Mouse (Mus musculus) myocyte (in vitro differentiated cells): ENCODE measurements around the gene Pde8a. TPM values are rescaled to one million over a fixed set of nuclear protein-coding genes. Genes with fewer than 3 reads are reported as not detected.
"Not testable (repeated sequence)": the region's sequence is repeated elsewhere in the genome, so short reads cannot be mapped to it uniquely, and the experiment has no call there.

ENCODE experiments used
- H3K27me3 ChIP-seq: one replicate; pipeline ENCODE4 v1.6.1; 2011; ENCODE audit not compliant: control insufficient read depth, insufficient read depth, insufficient read length
- H3K36me3 ChIP-seq: one replicate; pipeline ENCODE4 v1.6.1; 2011; ENCODE audit not compliant: control insufficient read depth, insufficient read depth
- H3K4me2 ChIP-seq: one replicate; pipeline ENCODE4 v1.6.1; 2011; ENCODE audit warnings: low read depth, control low read depth
- H3K4me3 ChIP-seq: one replicate; pipeline ENCODE4 v1.5.1; 2011; ENCODE audit warnings: mild to moderate bottlenecking, control low read depth, moderate library complexity
- H3K79me2 ChIP-seq: one replicate; pipeline ENCODE4 v1.6.1; 2011; ENCODE audit not compliant: control insufficient read depth, insufficient read depth
- H3ac ChIP-seq: one replicate; pipeline ENCODE4 v1.6.1; 2011; ENCODE audit not compliant: control insufficient read depth, insufficient read length
- CEBPB ChIP-seq: IDR thresholded peaks from 2 replicates; pipeline ENCODE4 v1.6.1; 2011; ENCODE audit warnings: mild to moderate bottlenecking, moderate library complexity; ENCODE audit not compliant: poor library complexity, insufficient read depth, severe bottlenecking
- E2F4 ChIP-seq: IDR thresholded peaks from one replicate; pipeline ENCODE4 v1.6.1; 2011; ENCODE audit warnings: mild to moderate bottlenecking, control low read depth, moderate library complexity; ENCODE audit not compliant: insufficient read depth
- MAX ChIP-seq: IDR thresholded peaks from one replicate; pipeline ENCODE4 v1.6.1; 2011; ENCODE audit warnings: low read depth, mild to moderate bottlenecking, control low read depth
- MYOD1 ChIP-seq, 3 experiments: IDR thresholded peaks; one replicate each; pipeline ENCODE4 v1.6.1; 2011; ENCODE audit warnings: control low read depth in 2 of 3, low read depth in 2 of 3, mild to moderate bottlenecking in 2 of 3, moderate library complexity in 1 of 3; ENCODE audit not compliant: insufficient read length in 2 of 3, control insufficient read depth in 1 of 3
- MYOG ChIP-seq, 3 experiments: IDR thresholded peaks; one replicate each; pipeline ENCODE4 v1.6.1; 2011; ENCODE audit warnings: control low read depth in 2 of 3, low read depth in 2 of 3, mild to moderate bottlenecking in 2 of 3; ENCODE audit not compliant: insufficient read length in 2 of 3, control insufficient read depth in 1 of 3, insufficient read depth in 1 of 3
- POLR2A ChIP-seq: IDR thresholded peaks from one replicate; pipeline ENCODE4 v1.6.1; 2011; ENCODE audit warnings: low read depth, mild to moderate bottlenecking, control low read depth, moderate library complexity; ENCODE audit not compliant: insufficient read length
- POLR2AphosphoS2 ChIP-seq: IDR thresholded peaks from one replicate; pipeline ENCODE4 v1.6.1; 2011; ENCODE audit warnings: low read depth, control low read depth; ENCODE audit not compliant: insufficient read length
- REST ChIP-seq: IDR thresholded peaks from one replicate; pipeline ENCODE4 v1.6.1; 2011; ENCODE audit warnings: mild to moderate bottlenecking, control low read depth, moderate library complexity; ENCODE audit not compliant: insufficient read depth, insufficient read length
- SRF ChIP-seq: IDR thresholded peaks from one replicate; pipeline ENCODE4 v1.6.1; 2011; ENCODE audit warnings: low read depth; ENCODE audit not compliant: control insufficient read depth, insufficient read length
- TCF12 ChIP-seq: IDR thresholded peaks from one replicate; pipeline ENCODE4 v1.6.1; 2011; ENCODE audit warnings: mild to moderate bottlenecking, control low read depth; ENCODE audit not compliant: poor library complexity, insufficient read depth, severe bottlenecking
- TCF3 ChIP-seq: IDR thresholded peaks from one replicate; pipeline ENCODE4 v1.6.1; 2011; ENCODE audit warnings: low read depth, control low read depth; ENCODE audit not compliant: insufficient read length
- USF1 ChIP-seq: IDR thresholded peaks from one replicate; pipeline ENCODE4 v1.6.1; 2011; ENCODE audit warnings: low read depth, mild to moderate bottlenecking, control low read depth, moderate library complexity
- polyA plus RNA-seq: library from polyadenylated mRNA; unstranded; fragments of >200 nt; fragmentation: generic; extraction: Trizol; gene quantifications from one replicate; pipeline ENCODE4 v1.2.1, GENCODE M21; 2012; ENCODE audit warnings: missing spikeins

Pde8a gene
- polyA plus RNA-seq, 1 experiment = 3.5 TPM

GRCm38 (mm10) chr7:81196796-81197195, 16.6 kb upstream of the Pde8a start:
- no peaks in the 10 kb centered on the region for H3K79me2 ChIP-seq
- H3K4me2 ChIP-seq = no peak overlapping the region
- no peak overlapping the region for H3K4me3 ChIP-seq
- no peak overlapping the region for H3ac ChIP-seq
- TF ChIP-seq TCF3 (no peak), TCF12 (no peak), MAX (no peak), SRF (no peak), MYOD1 (IDR thresholded peaks at IDR 0.05; ENCODE audit: control insufficient read depth in 1 of 3, insufficient read length in 2 of 3, low read depth in 2 of 3) (no peak), MYOG (IDR thresholded peaks at IDR 0.05; ENCODE audit: control insufficient read depth in 1 of 3, insufficient read depth in 1 of 3, insufficient read length in 2 of 3, low read depth in 2 of 3) (no peak), CEBPB (no peak), REST (no peak), POLR2A (no peak), E2F4 (no peak), USF1 (no peak), POLR2AphosphoS2 (no peak)
- H3K27me3 ChIP-seq = no peaks in the 10 kb centered on the region
- no peaks in the 10 kb centered on the region for H3K36me3 ChIP-seq

- Histone ChIP-seq H3K4me3 (no peak overlapping the region), H3K79me2 (no peaks in the 10 kb centered on the region), H3K36me3 (no peaks in the 10 kb centered on the region), H3K4me2 (peak overlapping the region; percentile 46), H3ac (no peak overlapping the region), H3K27me3 (no peaks in the 10 kb centered on the region)
- TF ChIP-seq TCF12 (peak; percentile 73), SRF (no peak), MYOG (IDR thresholded peaks at IDR 0.05; ENCODE audit: control insufficient read depth in 1 of 3, insufficient read depth in 1 of 3, insufficient read length in 2 of 3, low read depth in 2 of 3) (peak in 2 of 3 experiments; percentile 80 to 90), MAX (no peak), USF1 (no peak), POLR2AphosphoS2 (no peak), POLR2A (no peak), REST (no peak), E2F4 (no peak), CEBPB (no peak), MYOD1 (IDR thresholded peaks at IDR 0.05; ENCODE audit: control insufficient read depth in 1 of 3, insufficient read length in 2 of 3, low read depth in 2 of 3) (peak in 2 of 3 experiments; percentile 96 to 97), TCF3 (peak; percentile 72)
Observed at GRCm38 (mm10) chr7:81198538-81198937, 14.9 kb upstream of the Pde8a start.

GRCm38 (mm10) chr7:81199109-81199508, 14.3 kb upstream of the Pde8a start:
- H3K4me3 ChIP-seq = no peak overlapping the region
- no peak overlapping the region for H3K4me2 ChIP-seq
- TF ChIP-seq POLR2AphosphoS2 (no peak), REST (no peak), MAX (no peak), E2F4 (no peak), CEBPB (0 out of 2 replicates have a peak, but pooled peaks have one; percentile 7), TCF12 (no peak), POLR2A (no peak)
- no peaks in the 10 kb centered on the region for H3K79me2 ChIP-seq
- no peaks in the 10 kb centered on the region for H3K27me3 ChIP-seq
- no peaks in the 10 kb centered on the region for H3K36me3 ChIP-seq
- H3ac ChIP-seq = no peak overlapping the region

GRCm38 (mm10) chr7:81199757-81200156, 13.6 kb upstream of the Pde8a start:
- Histone ChIP-seq H3K4me3 (no peak overlapping the region), H3K4me2 (no peak overlapping the region), H3K36me3 (no peaks in the 10 kb centered on the region), H3ac (no peak overlapping the region), H3K27me3 (no peaks in the 10 kb centered on the region), H3K79me2 (no peaks in the 10 kb centered on the region)
- TF ChIP-seq USF1 = no peak
- TF ChIP-seq MYOG (IDR thresholded peaks at IDR 0.05; ENCODE audit: control insufficient read depth in 1 of 3, insufficient read depth in 1 of 3, insufficient read length in 2 of 3, low read depth in 2 of 3) = no peak
- no peak for TF ChIP-seq REST
- TF ChIP-seq SRF = no peak
- no peak for TF ChIP-seq MYOD1 (IDR thresholded peaks at IDR 0.05; ENCODE audit: control insufficient read depth in 1 of 3, insufficient read length in 2 of 3, low read depth in 2 of 3)
- TF ChIP-seq POLR2AphosphoS2 = no peak
- no peak for TF ChIP-seq CEBPB
- TF ChIP-seq POLR2A = no peak
- no peak for TF ChIP-seq MAX
- no peak for TF ChIP-seq TCF12
- TF ChIP-seq TCF3 = no peak
- TF ChIP-seq E2F4 = no peak

GRCm38 (mm10) chr7:81202389-81202788, 11.0 kb upstream of the Pde8a start:
- Histone ChIP-seq H3K27me3 (no peaks in the 10 kb centered on the region), H3ac (no peak overlapping the region), H3K36me3 (no peaks in the 10 kb centered on the region), H3K4me2 (peak overlapping the region; percentile 69), H3K4me3 (no peak overlapping the region), H3K79me2 (no peaks in the 10 kb centered on the region)
- TF ChIP-seq USF1 (no peak), MYOD1 (IDR thresholded peaks at IDR 0.05; ENCODE audit: control insufficient read depth in 1 of 3, insufficient read length in 2 of 3, low read depth in 2 of 3) (peak in 2 of 3 experiments; percentile 8 to 50)

GRCm38 (mm10) chr7:81203576-81203975, 9.8 kb upstream of the Pde8a start:
- not testable (repeated sequence) for H3K79me2 ChIP-seq, H3K4me3 ChIP-seq, H3ac ChIP-seq, H3K4me2 ChIP-seq, H3K36me3 ChIP-seq, H3K27me3 ChIP-seq
